Mouse (Mus musculus) ovary, postnatal 14 days (tissue): ENCODE measurements around the gene Ncln.

Source experiments
- DNase-seq: peaks from one replicate; pipeline ENCODE4 v3.0.0; 2022; ENCODE audit warnings: low spot score

Ncln gene

DNA sequence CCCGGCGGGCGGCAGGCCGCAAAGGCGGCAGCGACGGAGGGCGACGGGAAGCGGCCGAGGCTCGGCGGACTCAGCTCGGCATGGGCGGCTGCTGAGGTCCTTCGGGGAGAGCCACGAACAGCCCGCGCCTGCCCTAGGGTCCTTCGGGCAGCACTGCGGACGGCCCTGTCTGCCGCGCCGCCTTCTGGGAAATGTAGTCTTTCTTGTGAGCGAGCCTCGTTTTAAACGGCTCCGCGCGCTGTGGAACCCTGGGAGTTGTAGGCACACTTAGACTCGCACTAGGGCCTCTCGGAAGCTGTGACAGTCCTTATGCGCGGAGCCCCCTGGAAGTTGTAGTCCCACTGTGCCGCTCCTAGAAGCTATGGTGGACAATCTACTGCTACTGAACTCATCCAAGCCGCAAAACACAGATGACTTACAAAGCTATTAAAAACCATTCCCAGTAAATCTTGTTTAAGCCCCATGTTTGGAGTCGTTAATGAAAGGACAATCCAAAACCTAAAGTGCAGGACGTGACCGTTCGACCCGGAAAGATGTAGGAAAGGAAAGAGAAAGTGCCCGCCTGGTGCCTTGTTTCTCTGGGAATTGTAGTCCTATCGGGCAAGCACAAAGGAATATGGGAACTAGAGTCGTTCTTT is at the start of gene Ncln:
Gene Ncln (minus strand): TSS at position 129 of the 638 bp plus-strand sequence.
- peak; percentile 96 for DNase-seq

DNA sequence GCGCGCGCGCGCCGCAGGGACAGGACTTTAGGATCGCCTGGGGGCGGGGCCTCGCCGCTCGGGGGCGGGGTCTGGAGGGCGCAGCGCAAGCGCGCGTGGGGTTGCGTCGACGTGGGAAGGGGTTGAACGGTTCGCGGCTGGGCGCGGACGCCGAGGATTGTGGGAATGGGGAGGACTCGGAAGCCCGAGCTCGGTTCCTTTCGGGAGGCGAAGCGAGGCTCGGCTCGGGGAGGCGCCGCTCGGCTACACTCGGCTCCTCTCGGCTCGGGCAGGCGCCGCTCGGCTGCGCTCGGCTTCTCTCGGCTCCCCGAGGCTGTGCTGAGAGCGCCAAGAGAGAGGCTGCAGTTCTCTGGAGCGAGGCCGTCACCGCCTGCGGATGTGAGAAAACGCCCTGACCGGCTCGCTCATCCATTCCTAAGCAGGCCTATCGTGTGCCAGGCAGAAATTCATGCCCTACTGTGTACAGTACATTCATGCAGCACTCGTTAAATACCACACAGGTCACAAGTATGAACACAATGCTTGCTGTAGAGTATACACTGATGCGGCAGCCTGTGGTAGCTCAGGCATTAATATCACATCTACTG is 49.1 kb upstream of the Ncln start, which contains the start of gene Gna11:
Gene Gna11 (minus strand): TSS at position 30 of the 587 bp plus-strand sequence.
- peak; percentile 100 for DNase-seq

DNA sequence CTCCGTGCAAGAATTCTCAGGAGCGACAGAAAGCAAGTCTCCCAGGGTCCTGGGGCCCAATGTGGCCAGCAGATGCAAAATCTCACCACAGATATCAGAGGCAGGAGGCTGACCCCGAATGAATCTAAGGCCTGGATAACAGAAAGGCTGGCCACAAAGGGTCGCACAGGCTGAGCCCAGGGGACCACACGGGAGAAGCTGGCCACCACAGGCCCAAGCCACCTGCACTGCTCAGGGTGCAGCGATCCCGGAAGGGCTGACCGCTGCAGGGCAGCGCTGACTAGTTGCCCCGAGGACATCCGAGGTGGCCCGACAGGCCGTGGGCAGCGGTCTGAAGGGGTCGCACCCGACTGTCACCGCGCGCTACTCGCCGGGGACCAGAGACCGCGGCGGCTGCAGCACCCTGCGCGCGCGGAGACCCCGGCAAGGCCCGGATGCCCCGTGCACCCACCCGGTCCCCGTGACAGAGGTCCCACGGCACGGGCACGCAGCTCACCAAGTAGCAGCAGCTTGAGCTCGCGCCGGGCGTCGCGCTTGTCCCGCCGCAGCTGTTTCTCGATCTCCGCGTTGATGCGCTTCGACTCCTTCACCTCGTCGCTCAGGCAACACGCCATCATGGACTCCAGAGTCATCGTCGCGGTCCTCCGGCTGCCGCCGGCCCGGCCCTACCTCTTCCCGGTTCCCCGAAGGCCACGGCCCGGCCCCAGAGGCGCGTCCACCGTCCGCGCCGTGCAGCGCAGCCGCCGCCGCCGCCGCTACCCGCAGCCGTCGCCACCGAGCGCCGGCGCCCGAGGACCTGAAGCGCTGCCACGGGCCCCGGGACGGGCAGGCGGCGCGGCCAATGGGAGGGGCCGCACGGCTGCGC is 48.3 kb upstream of the Ncln start:
- DNase-seq, result no peak

DNA sequence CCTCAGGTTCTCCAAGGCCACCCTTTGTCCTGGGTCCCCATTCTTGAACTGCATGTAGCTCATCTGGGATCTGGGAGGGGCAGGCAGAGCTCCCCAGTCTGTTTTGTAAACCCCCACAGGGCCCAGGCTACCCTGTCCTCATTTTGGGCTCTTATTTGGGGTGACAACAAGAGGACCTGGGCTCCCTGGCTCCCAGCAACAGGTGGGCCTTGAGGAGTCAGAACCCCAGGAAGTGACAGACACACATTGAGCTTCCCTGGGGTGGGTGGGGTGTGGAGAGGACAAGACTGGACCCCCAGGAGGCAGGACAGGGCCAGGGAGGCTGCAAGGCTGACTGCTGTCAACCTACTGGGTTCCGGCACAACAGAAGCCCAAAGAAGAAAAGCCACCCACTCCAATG is 47.4 kb upstream of the Ncln start:
- DNase-seq, result no peak

DNA sequence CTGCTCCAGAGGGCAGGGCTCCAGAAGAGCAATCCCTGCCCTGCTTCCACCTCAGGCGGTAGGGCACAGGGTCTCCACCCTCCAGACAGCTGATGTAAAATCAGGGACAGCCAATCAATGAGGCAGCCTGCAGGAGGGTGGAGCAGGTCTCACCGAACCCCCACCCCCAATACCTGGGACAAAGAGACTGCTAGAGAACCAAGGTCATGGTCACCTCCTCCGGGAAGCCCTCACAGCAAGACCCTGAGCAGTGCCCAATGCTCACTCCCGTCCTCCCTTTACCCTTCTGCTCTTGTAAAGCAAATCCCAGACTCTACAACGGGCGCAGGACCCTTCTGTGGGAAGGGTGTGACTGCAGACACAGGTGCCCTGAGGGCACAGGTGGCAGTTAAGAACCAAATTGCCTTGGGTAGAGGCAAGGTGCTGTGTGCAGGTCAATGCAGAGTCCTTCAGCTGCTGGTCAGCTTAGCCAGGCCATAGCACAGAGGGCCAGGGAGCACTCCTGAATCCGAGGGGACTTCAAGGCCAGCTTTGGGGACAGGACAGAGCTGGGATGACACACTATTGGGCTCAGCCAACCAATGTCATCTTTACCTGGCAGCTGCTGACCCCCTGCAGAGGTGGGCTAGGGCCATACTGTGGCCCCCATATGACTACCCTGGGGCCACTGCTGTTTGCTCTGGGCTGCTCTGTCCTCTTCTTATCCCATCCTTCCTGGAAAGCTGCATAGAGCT is 46.7 kb upstream of the Ncln start:
- DNase-seq, result no peak

DNA sequence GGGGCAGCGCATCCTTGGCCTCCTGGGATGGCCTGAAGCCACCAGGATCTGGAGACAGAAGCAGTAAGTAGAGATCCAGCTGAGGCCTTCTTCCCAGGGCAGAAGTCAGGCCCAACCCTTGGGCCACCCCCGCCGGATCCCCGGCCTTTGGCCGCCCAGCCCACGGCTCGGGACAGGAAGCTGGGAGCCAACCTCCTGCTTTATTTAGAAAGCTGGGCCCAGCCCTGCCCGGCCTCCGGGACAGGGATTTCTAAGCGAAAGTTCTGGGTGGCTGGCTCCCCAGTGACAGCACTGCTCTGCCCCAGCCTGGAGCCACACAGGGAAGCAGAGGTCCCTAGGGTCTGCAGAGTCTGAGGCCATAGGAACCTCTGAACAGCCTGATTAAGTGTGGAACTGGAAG is 45.6 kb upstream of the Ncln start:
- no peak for DNase-seq

DNA sequence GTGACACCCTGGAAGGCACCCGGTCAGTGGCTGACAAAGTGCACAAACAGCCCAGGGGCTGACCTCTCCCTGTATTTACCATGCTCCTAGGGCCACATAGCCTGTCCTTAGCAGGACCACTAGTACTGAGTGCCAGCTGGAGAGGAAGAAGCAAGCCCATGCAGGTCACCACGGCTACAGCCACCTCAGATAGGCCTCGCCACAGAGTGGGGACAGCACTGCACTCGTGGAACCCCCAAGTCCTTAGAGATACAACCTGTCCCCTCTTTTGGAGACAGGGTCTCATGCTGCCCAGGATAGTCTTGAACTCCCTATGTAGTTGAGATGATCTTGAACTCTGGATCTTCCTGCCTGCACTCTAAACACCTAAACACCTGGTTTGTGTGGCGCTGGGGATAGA is 45.2 kb upstream of the Ncln start:
- DNase-seq, result no peak

DNA sequence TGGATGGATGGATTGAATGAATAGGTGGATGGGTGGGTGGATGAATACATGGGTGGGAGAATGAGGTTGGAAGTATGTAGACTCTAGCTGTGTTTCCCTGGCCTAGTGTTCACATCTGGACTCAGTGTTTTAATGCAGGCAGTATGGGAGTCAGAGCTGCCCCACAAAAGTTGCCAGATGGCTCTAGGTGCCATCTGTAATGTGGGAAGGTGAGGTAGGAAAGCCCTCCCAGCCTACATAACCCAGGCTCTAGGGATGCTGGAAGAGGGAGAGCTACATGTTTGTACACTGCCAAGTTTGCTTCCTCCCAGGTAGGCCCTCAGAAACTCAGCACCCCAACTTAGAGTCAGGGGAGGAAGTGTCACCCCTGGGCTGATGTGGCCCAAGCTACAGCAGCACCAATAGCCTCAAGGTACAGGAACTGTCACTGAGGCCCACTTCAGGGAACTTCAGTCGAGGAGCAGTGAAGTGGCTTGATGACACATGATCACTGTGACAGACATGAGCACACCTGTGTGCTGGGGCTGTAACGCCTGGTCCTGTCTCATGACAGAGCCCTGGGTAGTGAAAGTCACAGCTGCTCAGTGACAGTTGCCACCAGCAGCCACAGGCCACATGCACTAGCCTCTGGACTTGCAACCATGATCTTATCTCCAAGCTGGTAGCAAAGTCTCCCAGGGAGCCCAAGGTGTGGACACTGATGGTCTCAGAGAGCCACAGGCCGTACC is 42.3 kb upstream of the Ncln start:
- DNase-seq, result no peak

DNA sequence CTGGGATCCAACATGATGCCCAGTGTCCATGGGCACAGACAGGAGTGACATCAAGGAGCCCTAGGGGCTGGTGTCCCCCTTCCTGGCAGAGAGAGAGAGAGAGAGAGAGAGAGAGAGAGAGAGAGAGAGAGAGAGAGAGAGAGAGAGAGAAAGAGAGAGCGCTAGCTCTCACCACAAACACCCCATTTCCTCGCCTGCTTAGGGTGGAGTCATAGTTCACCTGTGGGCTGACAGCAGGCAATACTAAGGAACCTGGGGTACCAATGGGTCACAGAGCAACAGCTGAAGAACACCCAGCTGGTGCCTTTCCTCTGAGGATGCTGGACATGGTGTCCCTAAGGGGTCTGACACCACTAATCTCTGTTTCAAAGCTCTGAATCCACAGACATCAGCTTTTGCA is 41.2 kb upstream of the Ncln start:
- DNase-seq, result no peak

DNA sequence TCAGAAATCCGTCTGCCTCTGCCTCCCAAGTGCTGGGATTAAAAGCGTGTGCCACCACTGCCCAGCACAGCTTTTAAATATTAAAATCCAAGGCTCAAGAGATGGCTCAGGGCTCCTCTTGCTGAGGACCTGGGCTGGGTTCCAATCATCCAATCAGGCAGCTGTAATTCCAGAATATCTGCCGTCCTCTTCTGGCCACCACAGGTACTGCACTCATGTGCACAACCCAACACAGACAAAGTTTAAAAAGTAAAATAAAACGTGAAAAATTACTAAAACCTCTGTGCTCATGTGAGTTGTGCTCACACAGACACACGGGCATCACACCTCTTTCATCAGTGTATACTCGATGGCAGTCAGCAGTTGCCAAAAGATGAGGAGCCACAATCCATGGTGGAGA is 40.5 kb upstream of the Ncln start:
- no peak for DNase-seq

DNA sequence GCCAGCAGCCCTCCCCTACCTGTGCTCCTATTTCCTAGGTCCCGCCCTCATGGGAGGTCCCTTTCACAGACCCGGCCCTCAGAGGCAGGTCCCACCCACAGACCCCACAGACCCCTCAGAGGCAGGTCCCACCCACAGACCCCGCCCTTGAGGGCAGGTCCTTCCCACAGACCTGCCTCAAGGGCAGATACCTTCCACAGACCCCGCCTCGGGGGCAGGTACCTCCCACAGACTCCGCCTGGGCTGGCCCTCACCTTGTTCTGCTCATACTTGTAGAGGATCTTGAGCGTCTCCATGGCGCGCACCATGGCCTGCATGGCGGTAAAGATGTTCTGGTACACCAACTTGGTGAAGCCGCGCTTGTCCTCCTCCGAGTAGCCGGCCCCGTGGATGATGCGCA is 38.6 kb upstream of the Ncln start:
- DNase-seq, result no peak

DNA sequence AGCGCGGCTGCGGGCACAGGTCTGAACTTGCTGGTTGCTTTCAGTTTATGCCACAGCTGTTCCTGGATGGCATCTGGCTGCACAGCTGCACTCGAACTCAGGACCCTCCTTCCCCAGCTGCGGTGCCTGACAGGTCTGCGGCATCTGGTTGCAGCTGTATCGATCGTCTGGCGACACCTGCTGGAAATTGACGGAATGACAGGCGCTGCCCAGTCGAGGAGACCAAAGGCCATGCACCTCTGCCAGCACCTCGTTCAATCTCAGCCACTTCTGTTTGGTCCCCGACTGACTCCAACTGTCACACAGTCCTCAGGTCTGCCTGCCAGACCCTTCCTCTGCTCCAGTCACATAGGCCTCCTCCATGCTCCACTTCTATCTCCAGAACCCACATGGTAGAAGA is 30.6 kb upstream of the Ncln start:
- peak; percentile 77 for DNase-seq

DNA sequence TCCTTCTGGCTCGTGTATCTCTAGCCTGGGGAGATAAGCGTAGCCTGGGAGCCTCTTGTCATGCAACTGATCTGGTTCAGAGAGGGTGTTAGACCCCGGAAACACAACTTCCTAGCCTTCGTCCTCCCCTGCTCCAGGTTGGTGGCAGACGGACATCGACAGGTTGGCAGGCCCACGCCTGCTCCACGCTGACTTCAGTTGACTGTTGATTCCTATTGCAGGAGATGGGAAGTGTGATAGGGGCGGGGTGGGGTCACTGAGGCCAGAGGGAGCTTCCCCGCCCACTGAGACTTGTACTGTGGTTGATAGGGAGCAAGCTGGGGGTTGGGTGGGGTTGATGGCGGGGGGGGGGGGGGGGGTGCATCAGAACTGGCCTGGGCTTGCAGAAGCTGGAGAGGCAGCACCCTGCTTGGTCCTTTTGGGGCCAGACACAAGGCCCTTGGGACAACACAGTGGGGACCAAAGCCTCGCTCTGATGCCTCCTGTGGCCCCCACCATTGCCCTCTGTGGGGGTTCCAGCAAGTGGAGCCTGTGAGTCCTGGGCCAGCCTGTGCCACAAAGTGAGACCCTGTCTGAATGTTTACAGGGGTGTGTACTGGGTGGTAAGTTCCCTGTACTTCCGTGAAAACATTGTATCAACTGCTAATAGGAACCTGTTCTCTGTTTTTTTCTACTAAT is 29.0 kb upstream of the Ncln start:
- DNase-seq, result no peak

DNA sequence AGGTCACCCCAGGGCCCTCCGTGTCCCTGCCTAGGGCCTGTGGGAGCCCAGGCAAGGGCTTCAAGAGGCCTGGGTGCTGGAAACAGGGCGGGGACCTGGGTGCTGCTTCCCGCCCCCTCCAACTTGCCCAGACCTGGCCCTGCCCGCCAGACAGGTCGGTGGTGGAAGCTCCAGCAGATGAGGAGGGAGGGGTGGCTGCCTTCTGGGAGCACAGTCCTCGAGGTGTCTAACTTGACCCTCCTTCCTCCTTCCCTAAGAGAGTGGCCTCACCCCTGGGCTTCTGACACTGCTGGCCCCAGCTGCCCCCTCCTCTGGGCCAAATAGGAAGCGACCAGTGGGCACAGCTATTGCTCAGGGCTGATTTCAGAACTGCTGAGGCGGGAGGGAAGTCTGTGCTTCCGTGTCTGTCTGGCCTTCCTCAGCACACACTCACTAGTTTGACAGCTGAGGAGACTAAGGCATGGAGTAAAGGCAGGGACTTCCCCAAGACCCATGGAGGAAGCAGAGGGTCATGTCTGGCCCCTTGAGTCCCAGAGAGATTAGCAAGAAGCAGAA is 27.9 kb upstream of the Ncln start, which contains the start of gene Gna15:
Gene Gna15 (minus strand): TSS at position 175 of the 555 bp plus-strand sequence.
- DNase-seq, result no peak

DNA sequence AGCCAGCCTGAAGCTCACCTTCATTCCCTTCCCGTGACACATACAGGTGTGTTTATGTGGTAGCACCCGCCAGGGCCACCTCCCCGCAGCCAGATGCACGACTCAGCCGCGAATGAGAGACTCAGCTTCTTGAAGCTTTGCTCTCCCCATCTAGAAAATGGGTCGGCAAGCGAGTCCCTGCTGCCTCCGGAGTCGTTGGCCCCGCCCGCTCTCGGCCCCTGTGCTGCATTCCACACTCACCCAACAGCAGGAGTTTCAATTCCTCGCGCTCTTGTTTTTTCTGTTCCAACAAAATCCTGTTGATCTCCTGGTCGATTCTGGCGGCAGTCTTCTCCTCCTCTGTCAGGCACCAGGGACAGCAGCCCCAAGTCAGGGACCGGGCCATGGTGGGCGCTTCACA is 27.4 kb upstream of the Ncln start:
- DNase-seq, result no peak

DNA sequence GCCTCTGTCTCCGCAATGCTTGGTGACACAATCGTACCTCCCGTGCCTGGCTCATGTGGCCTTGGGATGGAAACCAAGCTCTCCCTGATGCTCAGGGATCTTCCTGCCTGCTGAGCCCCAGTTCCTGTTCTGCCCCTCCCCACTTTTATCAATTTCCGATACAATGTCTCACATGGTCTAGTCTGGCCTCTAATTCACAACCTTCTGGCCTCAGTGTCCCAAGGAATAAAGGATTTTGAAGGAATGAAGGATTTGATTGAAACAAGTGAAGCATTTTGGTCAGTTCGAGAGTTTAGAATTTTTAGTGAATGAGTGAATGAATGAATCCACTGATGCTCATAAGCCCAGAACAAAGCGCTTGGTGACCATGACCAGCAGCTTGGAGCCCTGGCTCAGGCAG is 26.9 kb upstream of the Ncln start:
- no peak for DNase-seq

DNA sequence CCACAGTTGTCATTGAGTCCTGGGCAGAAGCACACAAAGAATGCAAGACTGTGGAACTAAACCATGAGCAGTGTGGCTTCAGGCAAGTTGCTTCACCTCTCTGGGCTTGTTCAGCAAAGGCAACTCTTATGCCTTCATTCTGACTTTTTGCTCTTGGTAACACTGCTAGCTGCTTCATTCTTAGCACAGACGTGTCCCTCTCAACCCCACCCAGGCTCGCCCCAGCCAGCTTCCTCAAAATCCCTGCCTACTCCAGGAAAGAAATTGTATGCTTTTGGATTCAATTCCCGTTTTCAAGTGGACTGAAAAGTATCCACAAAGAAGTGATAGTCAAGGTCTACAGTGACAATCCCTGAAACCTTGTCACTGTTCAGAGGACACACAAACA is 23.8 kb upstream of the Ncln start:
- no peak for DNase-seq

DNA sequence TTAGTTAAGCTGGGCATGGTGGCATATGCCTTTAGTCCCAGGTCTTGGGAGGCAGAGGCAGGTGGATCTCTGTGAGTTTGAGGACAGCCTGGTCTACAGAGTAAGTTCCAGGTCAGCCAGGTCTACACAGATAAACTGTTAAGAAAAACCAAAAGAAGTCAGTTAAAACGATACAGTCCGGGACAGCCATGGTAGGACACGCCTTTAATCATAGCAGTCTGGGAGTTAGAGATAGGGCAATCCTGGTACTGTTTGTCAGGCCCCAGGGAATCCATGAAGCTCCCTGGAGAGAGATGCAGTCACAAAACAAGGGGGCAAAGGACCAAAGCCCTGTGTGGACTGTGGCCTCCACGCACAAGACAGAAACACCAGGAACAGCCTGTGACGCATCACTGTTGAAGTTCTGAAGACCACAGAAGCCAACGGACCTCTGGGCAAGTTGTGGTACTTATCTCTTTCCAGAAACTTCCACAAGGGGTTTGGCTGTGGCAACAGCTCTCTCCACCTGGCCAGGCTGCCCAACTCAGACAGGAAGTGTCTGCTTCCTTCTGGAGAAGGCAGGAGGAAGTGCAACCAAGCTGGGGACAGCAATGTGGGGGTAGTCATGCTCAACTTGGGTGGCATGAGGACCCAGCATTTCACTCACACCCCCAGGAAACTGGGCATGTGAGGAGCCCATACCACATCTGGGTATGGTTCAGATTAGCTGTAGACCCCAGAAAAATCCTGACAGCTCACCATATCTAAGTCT is 23.2 kb upstream of the Ncln start:
- DNase-seq, result no peak

DNA sequence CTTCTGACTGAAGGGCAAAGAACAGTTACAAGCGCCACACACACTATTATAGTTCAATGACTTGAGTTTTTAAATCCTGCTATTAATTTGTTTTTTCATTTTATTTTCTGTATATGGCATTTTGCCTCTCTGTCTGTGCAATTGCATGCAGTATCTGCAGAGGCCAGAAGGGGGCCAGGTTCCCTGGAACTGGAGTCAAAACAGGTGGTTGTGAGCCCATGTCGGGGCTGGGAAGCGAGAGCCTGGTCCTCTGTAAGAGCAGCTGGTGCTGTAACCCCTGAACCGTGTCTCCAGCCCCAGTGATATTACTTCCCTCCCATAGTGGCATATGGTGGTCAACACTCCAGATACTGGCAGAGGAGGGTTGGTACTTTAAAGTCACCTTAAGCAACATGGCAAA is 22.4 kb upstream of the Ncln start:
- DNase-seq, result peak; percentile 56

DNA sequence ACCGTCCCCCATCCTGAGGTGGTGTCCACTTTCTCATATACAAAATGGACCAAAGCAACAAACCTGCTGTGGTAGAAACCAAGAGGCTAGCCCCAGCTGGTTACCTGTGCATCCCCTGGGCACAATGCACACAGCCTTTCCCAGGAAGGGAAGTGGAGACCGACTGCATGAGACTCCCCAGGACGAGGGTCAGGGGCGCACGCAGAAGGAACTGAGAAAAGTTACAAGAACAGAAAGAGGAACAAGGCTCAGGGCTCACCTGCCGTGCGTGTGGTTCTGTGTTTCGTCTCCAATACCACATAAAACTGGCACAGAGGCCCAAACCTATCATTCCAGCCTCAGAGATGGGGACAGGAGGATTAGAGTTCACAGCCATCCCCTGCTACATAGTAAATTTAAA is 21.0 kb upstream of the Ncln start:
- no peak for DNase-seq
